Mouse (Mus musculus) neural tube, embryonic 12.5 days (tissue): ENCODE measurements around the gene Nudt16. TPM values are rescaled to one million over a fixed set of nuclear protein-coding genes. Genes with fewer than 3 reads are reported as not detected.

Experiments
- polyA plus RNA-seq: library from polyadenylated mRNA; unstranded; fragments of >200 nt; fragmentation: Nextera tagmentation; extraction: Ambion mirVana; gene quantifications from 2 replicates; pipeline ENCODE4 v1.2.1, GENCODE M21; 2016

The Nudt16 gene
- polyA plus RNA-seq, 1 experiment from 2014 or later: 21.0 TPM

Other genes starting within 250 kb of the Nudt16 start
- gene Mrpl3, start 78.6 kb downstream of the Nudt16 start, polyA plus RNA-seq: 114 and 115 TPM in 2 replicates
- gene 1700080E11Rik, start 13.3 kb upstream of the Nudt16 start, polyA plus RNA-seq: not detected in 2 replicates